In genomic region chr15:96132636-96133035, GRCm38 (mm10) we compare ENCODE assay signal across 9 mouse cellular contexts.
A peak's percentile ranks its signal among the peaks of the same experiment; 100 is the strongest.
DNase-seq lines count a peak whose midpoint lies in the region; ATAC-seq lines count a peak whose summit lies in the region.
"Had no signal": no experiment of that assay in that cellular context is flagged by ENCODE, and none has a peak within 500 bp of the region (broad histone marks: within the 10 kb centered on the region; RNA-seq: fewer than 3 reads in every experiment).

No protein-coding gene starts in this region.

- DNase-seq in brain, adult 2 months (ENCODE audit: low read depth, low spot score) = peak; percentile 62
- DNase-seq in embryo, embryonic 10.5 days (ENCODE audit: low spot score) = no peak

- H3K27me3 ChIP-seq in intestine, embryonic 15.5 days (replicated peaks) = no peaks in the 10 kb centered on the region
- H3K27me3 ChIP-seq in intestine, embryonic 16.5 days (replicated peaks; ENCODE audit: control insufficient read depth, insufficient read depth, low read length) = no peaks in the 10 kb centered on the region
- H3K27me3 ChIP-seq in heart, embryonic 15.5 days = no peaks in the 10 kb centered on the region
- H3K27me3 ChIP-seq in limb, embryonic 15.5 days = no peaks in the 10 kb centered on the region
- no peaks in the 10 kb centered on the region for H3K27me3 ChIP-seq in midbrain, embryonic 16.5 days (ENCODE audit: control insufficient read depth, insufficient read depth, low read depth, low read length)
- H3K27me3 ChIP-seq: liver, embryonic 15.5 days had no signal

- H3K27ac ChIP-seq in intestine, embryonic 15.5 days = no peak overlapping the region
- no peak overlapping the region for H3K27ac ChIP-seq in intestine, embryonic 16.5 days (ENCODE audit: low read length)
- peak overlapping the region; percentile 13; the same call in 1 of the 2 replicates for H3K27ac ChIP-seq in heart, embryonic 15.5 days
- H3K27ac ChIP-seq in limb, embryonic 15.5 days = no peak overlapping the region
- H3K27ac ChIP-seq in midbrain, embryonic 16.5 days (ENCODE audit: low read length) = no peak overlapping the region
- H3K27ac ChIP-seq: liver, embryonic 15.5 days had no signal

- no peak overlapping the region for H3K9ac ChIP-seq in intestine, embryonic 15.5 days
- no peak overlapping the region for H3K9ac ChIP-seq in intestine, embryonic 16.5 days (ENCODE audit: low read depth, low read length)
- no peak overlapping the region for H3K9ac ChIP-seq in heart, embryonic 15.5 days
- no peak overlapping the region for H3K9ac ChIP-seq in limb, embryonic 15.5 days
- H3K9ac ChIP-seq in midbrain, embryonic 16.5 days (ENCODE audit: low read depth, low read length) = no peak overlapping the region
- H3K9ac ChIP-seq: liver, embryonic 15.5 days had no signal

- no peak overlapping the region for H3K4me2 ChIP-seq in intestine, embryonic 15.5 days (replicated peaks)
- H3K4me2 ChIP-seq in intestine, embryonic 16.5 days (ENCODE audit: low read depth, low read length) = no peak overlapping the region
- H3K4me2 ChIP-seq in heart, embryonic 15.5 days = no peak overlapping the region
- no peak overlapping the region for H3K4me2 ChIP-seq in limb, embryonic 15.5 days
- no peak overlapping the region for H3K4me2 ChIP-seq in midbrain, embryonic 16.5 days (ENCODE audit: low read length)
- H3K4me2 ChIP-seq: liver, embryonic 15.5 days had no signal

- WGBS in intestine, embryonic 15.5 days = 56% methylated on average over 3 of the region's 3 CpGs
- 43% methylated on average over 3 of the region's 3 CpGs for WGBS in intestine, embryonic 16.5 days
- 34% methylated on average over 3 of the region's 3 CpGs for WGBS in heart, embryonic 15.5 days
- WGBS in limb, embryonic 15.5 days = 34% methylated on average over 3 of the region's 3 CpGs
- WGBS in midbrain, embryonic 16.5 days = 64% methylated on average over 3 of the region's 3 CpGs

- peak; percentile 55; the same call in 1 of the 2 replicates for ATAC-seq in intestine, embryonic 15.5 days
- ATAC-seq in intestine, embryonic 16.5 days = no peak
- ATAC-seq in heart, embryonic 15.5 days (replicated peaks; ENCODE audit: insufficient number of reproducible peaks, insufficient read depth, low FRiP score, low read depth) = peak; percentile 84
- ATAC-seq in limb, embryonic 15.5 days (ENCODE audit: insufficient number of reproducible peaks, low FRiP score, low TSS enrichment, low read depth) = peak; percentile 70; the same call in 1 of the 2 replicates
- ATAC-seq in CD4-positive, CD25-positive, alpha-beta regulatory T cell, adult 4 months = no peak
- no peak for ATAC-seq in midbrain, embryonic 16.5 days

- no peak overlapping the region for H3K4me3 ChIP-seq in intestine, embryonic 15.5 days (replicated peaks)
- H3K4me3 ChIP-seq in intestine, embryonic 16.5 days (ENCODE audit: low read length) = no peak overlapping the region
- no peak overlapping the region for H3K4me3 ChIP-seq in heart, embryonic 15.5 days
- H3K4me3 ChIP-seq in limb, embryonic 15.5 days = no peak overlapping the region
- H3K4me3 ChIP-seq in midbrain, embryonic 16.5 days (ENCODE audit: low read depth, low read length) = no peak overlapping the region
- H3K4me3 ChIP-seq: liver, embryonic 15.5 days had no signal

- H3K4me1 ChIP-seq in intestine, embryonic 15.5 days (replicated peaks) = peaks cover 7% of the 10 kb centered on the region; the same call in 1 of the 2 replicates
- H3K4me1 ChIP-seq in intestine, embryonic 16.5 days (ENCODE audit: control insufficient read depth, insufficient read depth, low read length) = peaks cover 2% of the 10 kb centered on the region; the same call in 1 of the 2 replicates
- peaks cover 28% of the 10 kb centered on the region for H3K4me1 ChIP-seq in heart, embryonic 15.5 days (replicated peaks)
- peaks cover 20% of the 10 kb centered on the region for H3K4me1 ChIP-seq in limb, embryonic 15.5 days
- H3K4me1 ChIP-seq in midbrain, embryonic 16.5 days (ENCODE audit: control insufficient read depth, insufficient read depth, low read length) = no peaks in the 10 kb centered on the region
- H3K4me1 ChIP-seq: liver, embryonic 15.5 days had no signal

- H3K36me3 ChIP-seq in intestine, embryonic 15.5 days = no peaks in the 10 kb centered on the region
- H3K36me3 ChIP-seq in intestine, embryonic 16.5 days (ENCODE audit: control insufficient read depth, insufficient read depth, low read length) = no peaks in the 10 kb centered on the region
- H3K36me3 ChIP-seq in heart, embryonic 15.5 days = no peaks in the 10 kb centered on the region
- H3K36me3 ChIP-seq in limb, embryonic 15.5 days = no peaks in the 10 kb centered on the region
- no peaks in the 10 kb centered on the region for H3K36me3 ChIP-seq in midbrain, embryonic 16.5 days (ENCODE audit: control insufficient read depth, insufficient read depth, low read length)
- H3K36me3 ChIP-seq: liver, embryonic 15.5 days had no signal

- H3K9me3 ChIP-seq in intestine, embryonic 15.5 days = no peaks in the 10 kb centered on the region
- H3K9me3 ChIP-seq in intestine, embryonic 16.5 days (ENCODE audit: control insufficient read depth, low read length) = no peaks in the 10 kb centered on the region
- no peaks in the 10 kb centered on the region for H3K9me3 ChIP-seq in heart, embryonic 15.5 days (replicated peaks)
- no peaks in the 10 kb centered on the region for H3K9me3 ChIP-seq in limb, embryonic 15.5 days
- no peaks in the 10 kb centered on the region for H3K9me3 ChIP-seq in midbrain, embryonic 16.5 days (replicated peaks; ENCODE audit: control insufficient read depth, low read length, poor library complexity, severe bottlenecking)
- H3K9me3 ChIP-seq: liver, embryonic 15.5 days had no signal

Comparison
In these comparisons a context has a peak if more than half of its experiments do, and no peak if none do; other contexts are left out.
1. ATAC-seq: peak in intestine, embryonic 15.5 days (single experiment), heart, embryonic 15.5 days (single experiment) and limb, embryonic 15.5 days (single experiment); none in intestine, embryonic 16.5 days (single experiment), CD4-positive, CD25-positive, alpha-beta regulatory T cell, adult 4 months (single experiment) and midbrain, embryonic 16.5 days (single experiment).